Comparison of ENCODE assay signal across 8 mouse cellular contexts in the genomic region with DNA sequence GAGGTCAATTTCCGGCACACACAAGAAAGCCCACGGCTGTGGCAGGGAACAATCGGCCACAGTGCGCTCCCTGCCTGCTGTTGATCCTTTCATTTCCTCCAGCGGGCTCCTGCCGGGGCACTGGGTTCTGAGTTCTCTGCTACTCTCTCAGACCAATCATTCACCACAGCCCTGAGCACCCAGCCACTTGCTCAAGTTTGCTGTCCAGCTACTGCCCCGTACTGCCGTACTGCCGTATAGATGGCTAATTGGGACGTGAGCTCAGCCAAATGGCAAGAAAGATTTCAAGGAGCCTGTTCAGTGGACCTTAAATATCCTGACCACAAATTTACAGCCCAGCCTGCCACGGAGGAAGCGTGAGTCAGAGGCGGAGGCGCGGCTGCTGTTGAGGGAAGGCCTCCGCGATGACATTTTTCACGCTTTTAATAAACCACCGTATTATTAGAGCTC. TPM values are rescaled to one million over a fixed set of nuclear protein-coding genes. Genes with fewer than 3 reads are reported as not detected.
DNase-seq lines count a peak whose midpoint lies in the region; ATAC-seq and TF ChIP-seq lines count a peak whose summit lies in the region.

No protein-coding gene starts in this region.

- no peak for TF ChIP-seq CTCF in heart, postnatal 0 days (IDR thresholded peaks at IDR 0.05; ENCODE audit: low read depth)

- no peak for TF ChIP-seq EP300 in heart, postnatal 0 days (IDR thresholded peaks at IDR 0.05; ENCODE audit: low read depth)

- peaks cover 38% of the 10 kb centered on the region for H3K27me3 ChIP-seq in embryonic facial prominence, embryonic 12.5 days
- peaks cover 66% of the 10 kb centered on the region for H3K27me3 ChIP-seq in heart, postnatal 0 days (ENCODE audit: control insufficient read depth, insufficient read depth, low read length)

- ATAC-seq in embryonic facial prominence, embryonic 12.5 days (ENCODE audit: insufficient number of reproducible peaks, insufficient read depth, low FRiP score, low TSS enrichment) = no peak
- ATAC-seq in heart, postnatal 0 days (ENCODE audit: insufficient read depth, low read depth) = no peak

- no peak overlapping the region for H3K27ac ChIP-seq in embryonic facial prominence, embryonic 12.5 days
- no peak overlapping the region for H3K27ac ChIP-seq in heart, postnatal 0 days (ENCODE audit: low read depth)

- peak; percentile 22 to 70 for DNase-seq in adrenal gland, adult (ENCODE audit: inconsistent age in 2 of 2, low spot score in 1 of 2)
- no peak for DNase-seq in adrenal gland, postnatal 4 days (ENCODE audit: low spot score in 2 of 2)
- DNase-seq in T-cell, adult 2 months (ENCODE audit: low spot score) = peak; percentile 5
- no peak for DNase-seq in heart, postnatal 0 days (ENCODE audit: low spot score)
- DNase-seq in kidney, postnatal 14 days = peak; percentile 44
- peak; percentile 37 for DNase-seq in lung, postnatal 14 days
- DNase-seq in right cerebral cortex, postnatal 4 days = peak; percentile 15

- H3K36me3 ChIP-seq in embryonic facial prominence, embryonic 12.5 days = no peaks in the 10 kb centered on the region
- H3K36me3 ChIP-seq in heart, postnatal 0 days (replicated peaks; ENCODE audit: control insufficient read depth, insufficient read depth, low read length) = no peaks in the 10 kb centered on the region

- WGBS in embryonic facial prominence, embryonic 12.5 days = 6% methylated on average over 19 of the region's 19 CpGs
- WGBS in heart, postnatal 0 days = 10% methylated on average over 19 of the region's 19 CpGs

- H3K9ac ChIP-seq in embryonic facial prominence, embryonic 12.5 days = no peak overlapping the region
- H3K9ac ChIP-seq in heart, postnatal 0 days (replicated peaks; ENCODE audit: low read depth, low read length) = no peak overlapping the region

- H3K4me3 ChIP-seq in embryonic facial prominence, embryonic 12.5 days = peak overlapping the region; percentile 16
- peak overlapping the region; percentile 37 for H3K4me3 ChIP-seq in heart, postnatal 0 days (ENCODE audit: low read depth, low read length)

- peaks cover 12% of the 10 kb centered on the region for H3K4me1 ChIP-seq in embryonic facial prominence, embryonic 12.5 days
- no peaks in the 10 kb centered on the region for H3K4me1 ChIP-seq in heart, postnatal 0 days (ENCODE audit: control insufficient read depth, insufficient read depth)

- peak overlapping the region; percentile 48 for H3K4me2 ChIP-seq in embryonic facial prominence, embryonic 12.5 days (replicated peaks)
- H3K4me2 ChIP-seq in heart, postnatal 0 days (ENCODE audit: low read depth, low read length) = peak overlapping the region; percentile 57

- no peaks in the 10 kb centered on the region for H3K9me3 ChIP-seq in embryonic facial prominence, embryonic 12.5 days
- no peaks in the 10 kb centered on the region for H3K9me3 ChIP-seq in heart, postnatal 0 days (replicated peaks; ENCODE audit: control insufficient read depth, low read length)

RNA-seq across cellular contexts. Expression of a gene that starts 39.1 kb away (rescaled TPM):
- not detected for total RNA-seq in adrenal gland, postnatal 4 days (2021)
- polyA plus RNA-seq in embryonic facial prominence, embryonic 12.5 days (2016; fragmentation: Nextera tagmentation; extraction: Ambion mirVana) = 2.2 and 2.4 TPM in 2 replicates
- not detected in 2 replicates for total RNA-seq in heart, postnatal 0 days (2014; rRNA removed; ENCODE audit: low replicate concordance)
- polyA plus RNA-seq in heart, postnatal 0 days (2015; fragmentation: Nextera tagmentation; extraction: Ambion mirVana) = 0.05 and 0.07 TPM in 2 replicates

Comparison
In these comparisons a context has a peak if more than half of its experiments do, and no peak if none do; other contexts are left out.
1. DNase-seq: peak in adrenal gland, adult (2 of 2), T-cell, adult 2 months (single experiment), kidney, postnatal 14 days (single experiment), lung, postnatal 14 days (single experiment) and right cerebral cortex, postnatal 4 days (single experiment); none in adrenal gland, postnatal 4 days (0 of 2) and heart, postnatal 0 days (single experiment).